Mouse (Mus musculus) lung, postnatal 0 days (tissue): ENCODE results near the gene Nipal4. TPM values are rescaled to one million over a fixed set of nuclear protein-coding genes. Genes with fewer than 3 reads are reported as not detected.
A peak's percentile ranks its signal among the peaks of the same experiment; 100 is the strongest.
"Not testable (repeated sequence)": the region's sequence is repeated elsewhere in the genome, so short reads cannot be mapped to it uniquely, and the experiment has no call there.

Source experiments
- ATAC-seq: fragments of 200-750 bp; cut with Nextera tagmentation; 2 replicates; pipeline ENCODE4 v1.8.0; 2017; ENCODE audit warnings: moderate library complexity
- DNase-seq: peaks from one replicate; pipeline ENCODE4 v3.0.0-alpha.2; 2016; ENCODE audit warnings: low spot score
- H3K27ac ChIP-seq: fragments of 300-500 bp; sonication (generic); 2 replicates; pipeline ENCODE4 v1.5.1; 2014; ENCODE audit warnings: antibody characterized with exemption, mild to moderate bottlenecking, low read length, mixed read lengths
- H3K27me3 ChIP-seq: fragments of 300-500 bp; sonication (generic); replicated peaks from 2 replicates; pipeline ENCODE4 v1.6.1; 2014; ENCODE audit warnings: low read length, mixed read lengths; ENCODE audit not compliant: insufficient read depth
- H3K36me3 ChIP-seq: fragments of 300-500 bp; sonication (generic); 2 replicates; pipeline ENCODE4 v1.6.1; 2014; ENCODE audit warnings: low read length, mixed read lengths; ENCODE audit not compliant: insufficient read depth
- H3K4me1 ChIP-seq: fragments of 300-500 bp; sonication (generic); 2 replicates; pipeline ENCODE4 v1.6.1; 2014; ENCODE audit warnings: antibody characterized with exemption, low read depth, low read length, mixed read lengths; ENCODE audit not compliant: insufficient read depth
- H3K4me2 ChIP-seq: fragments of 300-500 bp; sonication (generic); replicated peaks from 2 replicates; pipeline ENCODE4 v1.6.1; 2014; ENCODE audit warnings: low read depth, mild to moderate bottlenecking, low read length, moderate library complexity, mixed read lengths
- H3K4me3 ChIP-seq: fragments of 300-500 bp; sonication (generic); 2 replicates; pipeline ENCODE4 v1.5.1; 2014; ENCODE audit warnings: low read depth, low read length
- H3K9ac ChIP-seq: fragments of 300-500 bp; sonication (generic); replicated peaks from 2 replicates; pipeline ENCODE4 v1.6.1; 2014; ENCODE audit warnings: low read depth, mild to moderate bottlenecking
- H3K9me3 ChIP-seq: fragments of 300-500 bp; sonication (generic); 2 replicates; pipeline ENCODE4 v1.6.1; 2016; ENCODE audit warnings: low read length, mixed read lengths
- CTCF ChIP-seq: IDR thresholded peaks from 2 replicates; pipeline ENCODE4 v1.5.1; 2016; ENCODE audit warnings: antibody characterized with exemption, mild to moderate bottlenecking
- EP300 ChIP-seq: IDR thresholded peaks from 2 replicates; pipeline ENCODE4 v1.6.1; 2016; ENCODE audit warnings: antibody characterized with exemption, mild to moderate bottlenecking, control low read depth
- WGBS: fragments of 180-500 bp; shearing (Covaris S2); extraction: QIAGEN DNeasy Blood & Tissue Kit; methylation state at CpG from one replicate; pipeline ENCODE4 v1.1.7; 2014; 5-methylcytosine and 5-hydroxymethylcytosine counted together
- polyA plus RNA-seq: library from polyadenylated mRNA; unstranded; fragments of >200 nt; fragmentation: Nextera tagmentation; extraction: Ambion mirVana; gene quantifications from 2 replicates; pipeline ENCODE4 v1.2.1, GENCODE M21; 2015

Gene Nipal4
- polyA plus RNA-seq, 1 experiment from 2014 or later, result 0.41 TPM

- TF ChIP-seq EP300, result no peak
- 62% methylated on average over 2 of the region's 2 CpGs for WGBS
- Histone ChIP-seq H3K4me1 (no peaks in the 10 kb centered on the region), H3K36me3 (no peaks in the 10 kb centered on the region), H3K4me2 (no peak overlapping the region), H3K9ac (no peak overlapping the region), H3K27me3 (no peaks in the 10 kb centered on the region), H3K4me3 (no peak overlapping the region), H3K27ac (no peak overlapping the region), H3K9me3 (no peaks in the 10 kb centered on the region)
- DNase-seq (peak; percentile 48), ATAC-seq (0 out of 2 replicates have a peak, but pooled peaks have one; percentile 19)
Observed at GRCm38 (mm10) chr11:46188283-46188682, 22.0 kb upstream of the Nipal4 start.

GRCm38 (mm10) chr11:46185486-46185885 is 19.2 kb upstream of the Nipal4 start:
- Histone ChIP-seq H3K9ac (no peak overlapping the region), H3K9me3 (no peaks in the 10 kb centered on the region), H3K27me3 (no peaks in the 10 kb centered on the region), H3K4me3 (no peak overlapping the region), H3K4me1 (no peaks in the 10 kb centered on the region), H3K4me2 (no peak overlapping the region), H3K36me3 (no peaks in the 10 kb centered on the region), H3K27ac (no peak overlapping the region)
- TF ChIP-seq EP300, result no peak
- no peak for TF ChIP-seq CTCF
- no peak for ATAC-seq
- 33% methylated on average over 4 of the region's 4 CpGs for WGBS
- DNase-seq, result no peak

GRCm38 (mm10) chr11:46184946-46185345 is 18.6 kb upstream of the Nipal4 start:
- no peak for TF ChIP-seq CTCF
- no peak for TF ChIP-seq EP300
- no peaks in the 10 kb centered on the region for H3K36me3 ChIP-seq
- H3K27me3 ChIP-seq, result no peaks in the 10 kb centered on the region
- WGBS, result 83% methylated on average over 3 of the region's 3 CpGs
- H3K9me3 ChIP-seq, result no peaks in the 10 kb centered on the region
- ATAC-seq (no peak), DNase-seq (no peak)
- no peak overlapping the region for H3K4me2 ChIP-seq
- H3K4me1 ChIP-seq, result no peaks in the 10 kb centered on the region
- H3K27ac ChIP-seq, result no peak overlapping the region
- H3K9ac ChIP-seq, result no peak overlapping the region
- no peak overlapping the region for H3K4me3 ChIP-seq

GRCm38 (mm10) chr11:46182031-46182430 is 15.7 kb upstream of the Nipal4 start:
- H3K4me1 ChIP-seq, DNase-seq, H3K27me3 ChIP-seq, H3K36me3 ChIP-seq, ATAC-seq, H3K4me3 ChIP-seq, H3K9me3 ChIP-seq, H3K4me2 ChIP-seq, H3K9ac ChIP-seq, H3K27ac ChIP-seq: not testable (repeated sequence)
- 94% methylated on average over 1 of the region's 1 CpGs for WGBS

- H3K36me3 ChIP-seq, result no peaks in the 10 kb centered on the region
- 66% methylated on average over 10 of the region's 10 CpGs for WGBS
- H3K27me3 ChIP-seq, result no peaks in the 10 kb centered on the region
- TF ChIP-seq EP300, result no peak
- TF ChIP-seq CTCF, result no peak
- peak; percentile 18 for DNase-seq
- peak; percentile 62; the same call in 1 of the 2 replicates for ATAC-seq
- H3K27ac ChIP-seq, result no peak overlapping the region
- no peaks in the 10 kb centered on the region for H3K9me3 ChIP-seq
- no peak overlapping the region for H3K4me3 ChIP-seq
- H3K4me1 ChIP-seq, result no peaks in the 10 kb centered on the region
- no peak overlapping the region for H3K4me2 ChIP-seq
- H3K9ac ChIP-seq, result no peak overlapping the region
Observed at GRCm38 (mm10) chr11:46177246-46178043, 11.1 kb upstream of the Nipal4 start.

- H3K36me3 ChIP-seq, result no peaks in the 10 kb centered on the region
- H3K27me3 ChIP-seq, result no peaks in the 10 kb centered on the region
- no peak overlapping the region for H3K4me3 ChIP-seq
- WGBS, result 74% methylated on average over 6 of the region's 6 CpGs
- no peak overlapping the region for H3K27ac ChIP-seq
- no peaks in the 10 kb centered on the region for H3K9me3 ChIP-seq
- no peak overlapping the region for H3K4me2 ChIP-seq
- peak; percentile 53 for ATAC-seq
- peak; percentile 66 for DNase-seq
- TF ChIP-seq EP300 (no peak), CTCF (no peak)
- no peaks in the 10 kb centered on the region for H3K4me1 ChIP-seq
- H3K9ac ChIP-seq, result no peak overlapping the region
Observed at GRCm38 (mm10) chr11:46176155-46176554, 9.8 kb upstream of the Nipal4 start.
